Mouse (Mus musculus) MN1 (cell line): ENCODE results near the gene Csnk1g2.

ENCODE experiments used
- DNase-seq: peaks from one replicate; pipeline ENCODE4 v3.0.0-alpha.2; 2016; ENCODE audit warnings: low spot score

Csnk1g2 gene

DNA sequence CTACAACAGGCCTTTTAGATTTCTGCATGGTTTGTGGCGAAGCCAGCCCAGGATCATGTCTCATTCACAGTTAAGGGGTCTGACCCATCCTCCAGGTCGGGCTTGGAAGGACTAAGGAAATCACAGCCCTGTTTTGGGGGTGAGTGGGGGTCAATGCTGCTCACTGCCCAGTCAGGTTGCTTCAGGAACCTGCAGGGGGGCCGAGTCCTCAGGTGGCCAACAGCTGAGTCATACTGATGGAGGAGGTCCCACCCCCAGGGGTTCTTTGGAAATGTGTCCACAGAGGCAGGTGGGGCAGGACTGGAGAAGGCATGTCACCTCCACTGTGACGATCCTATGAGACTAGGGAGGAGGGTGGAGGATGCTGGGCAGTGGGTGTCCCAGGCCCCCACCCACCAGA, 42.8 kb downstream of the Csnk1g2 start:
- DNase-seq = no peak

GRCm38 (mm10) chr10:80665981-80666733, 43.5 kb downstream of the Csnk1g2 start:
- peak; percentile 46 for DNase-seq

DNA sequence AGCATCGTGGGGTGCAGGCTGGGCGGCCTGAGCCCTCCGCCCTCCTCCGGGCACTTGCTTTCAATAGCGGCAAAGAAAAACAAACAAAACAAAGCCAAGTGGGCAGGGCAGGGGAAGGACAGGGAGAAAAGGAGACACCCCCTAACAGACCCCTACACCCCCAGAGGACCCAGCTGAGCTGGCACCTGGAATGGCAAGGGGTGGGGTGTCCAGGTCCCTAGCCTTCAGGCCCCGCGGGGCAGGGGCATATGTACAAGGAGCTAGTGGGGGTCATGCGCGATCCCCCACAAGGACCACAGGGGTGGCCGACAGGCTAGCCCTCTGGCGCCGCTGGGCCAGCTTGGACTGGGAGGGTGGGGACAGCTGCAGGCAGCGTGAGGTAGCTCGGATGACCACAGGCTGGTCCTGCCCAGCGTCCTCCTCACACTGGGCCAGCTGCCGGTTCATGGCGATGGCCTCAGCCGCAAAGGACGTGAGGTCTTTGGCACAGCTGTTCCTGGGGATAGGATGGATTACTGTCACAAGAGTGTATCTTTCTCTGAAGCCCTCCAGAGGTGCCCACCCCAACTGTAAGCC, 44.3 kb downstream of the Csnk1g2 start:
- no peak for DNase-seq

- peak; percentile 89 for DNase-seq
These were observed 46.0 kb downstream of the Csnk1g2 start for GRCm38 (mm10) chr10:80668614-80669013.

DNA sequence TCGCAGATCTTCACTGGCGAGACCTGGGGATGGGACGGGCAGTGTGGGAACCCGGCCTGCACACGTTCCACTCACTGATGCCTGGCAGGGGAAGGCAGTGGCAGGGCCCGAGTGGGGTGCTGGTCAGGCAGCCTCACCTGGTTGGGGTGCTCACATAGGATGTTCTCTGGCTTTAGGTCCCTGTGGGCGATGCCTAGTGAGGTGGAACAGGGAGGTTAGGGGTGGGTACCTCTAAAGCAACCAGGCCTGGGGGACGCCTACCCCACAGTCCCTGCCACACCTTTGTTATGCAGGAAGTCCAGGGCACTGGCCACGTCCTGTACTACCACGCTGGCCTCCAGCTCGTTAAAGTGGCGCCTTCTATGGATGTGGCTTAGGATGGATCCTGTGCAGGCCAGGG, 46.4 kb downstream of the Csnk1g2 start:
- DNase-seq = no peak

- DNase-seq = peak; percentile 77
These were observed 47.3 kb downstream of the Csnk1g2 start for GRCm38 (mm10) chr10:80669737-80670485.

DNA sequence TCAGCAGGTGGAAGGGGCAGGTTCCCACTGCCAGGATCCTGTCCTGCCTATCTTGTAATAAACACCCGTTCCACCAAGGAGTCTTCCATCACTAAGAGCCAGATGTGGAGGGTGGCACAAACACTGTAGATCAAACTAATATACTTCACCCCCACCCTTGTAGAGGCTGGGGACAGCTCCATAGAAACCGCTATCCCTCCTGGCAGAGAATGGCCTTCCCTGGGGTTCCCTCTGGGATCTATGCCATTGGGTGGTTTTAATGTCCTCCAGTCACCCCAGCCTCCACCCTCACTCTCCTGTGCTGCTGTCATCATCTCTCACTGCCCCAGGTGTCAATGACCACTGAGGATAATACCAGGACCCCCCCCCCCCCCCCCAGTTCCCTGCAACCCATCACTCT, 47.9 kb downstream of the Csnk1g2 start:
- DNase-seq = no peak

GRCm38 (mm10) chr10:80671251-80671650, 48.6 kb downstream of the Csnk1g2 start:
- no peak for DNase-seq

- no peak for DNase-seq
These were observed 49.5 kb downstream of the Csnk1g2 start for GRCm38 (mm10) chr10:80671936-80672690.

- DNase-seq = no peak
These were observed 51.1 kb downstream of the Csnk1g2 start for GRCm38 (mm10) chr10:80673690-80674089.

DNA sequence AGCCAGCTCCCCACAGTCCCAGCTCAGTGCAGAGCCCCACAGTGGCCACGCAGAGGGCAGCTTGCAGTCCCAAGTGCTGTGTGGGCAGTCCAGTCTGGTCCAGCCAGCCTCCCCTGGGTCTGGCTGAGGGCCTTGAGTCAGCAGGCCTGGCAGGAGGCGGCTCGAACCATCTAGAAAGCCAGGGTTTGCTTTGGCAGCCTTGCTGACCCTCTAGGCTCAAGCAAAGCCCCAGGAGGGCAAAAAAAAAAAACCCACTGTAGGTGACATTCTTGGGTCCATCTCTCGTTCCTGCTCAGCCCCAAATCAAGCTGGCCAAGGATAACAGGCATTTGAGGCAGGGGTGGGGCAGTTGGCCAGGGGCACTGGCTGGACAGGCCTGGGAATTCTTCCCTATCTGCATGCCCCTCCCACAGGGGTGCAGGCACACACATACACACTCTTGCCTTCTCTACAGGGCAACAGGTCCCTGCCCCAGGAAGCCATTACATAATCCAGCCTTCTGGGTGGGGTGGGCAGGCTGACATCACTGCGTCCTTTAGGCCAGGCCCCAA, 51.6 kb downstream of the Csnk1g2 start:
- peak; percentile 77 for DNase-seq

GRCm38 (mm10) chr10:80674851-80675404, 52.3 kb downstream of the Csnk1g2 start:
- no peak for DNase-seq

DNA sequence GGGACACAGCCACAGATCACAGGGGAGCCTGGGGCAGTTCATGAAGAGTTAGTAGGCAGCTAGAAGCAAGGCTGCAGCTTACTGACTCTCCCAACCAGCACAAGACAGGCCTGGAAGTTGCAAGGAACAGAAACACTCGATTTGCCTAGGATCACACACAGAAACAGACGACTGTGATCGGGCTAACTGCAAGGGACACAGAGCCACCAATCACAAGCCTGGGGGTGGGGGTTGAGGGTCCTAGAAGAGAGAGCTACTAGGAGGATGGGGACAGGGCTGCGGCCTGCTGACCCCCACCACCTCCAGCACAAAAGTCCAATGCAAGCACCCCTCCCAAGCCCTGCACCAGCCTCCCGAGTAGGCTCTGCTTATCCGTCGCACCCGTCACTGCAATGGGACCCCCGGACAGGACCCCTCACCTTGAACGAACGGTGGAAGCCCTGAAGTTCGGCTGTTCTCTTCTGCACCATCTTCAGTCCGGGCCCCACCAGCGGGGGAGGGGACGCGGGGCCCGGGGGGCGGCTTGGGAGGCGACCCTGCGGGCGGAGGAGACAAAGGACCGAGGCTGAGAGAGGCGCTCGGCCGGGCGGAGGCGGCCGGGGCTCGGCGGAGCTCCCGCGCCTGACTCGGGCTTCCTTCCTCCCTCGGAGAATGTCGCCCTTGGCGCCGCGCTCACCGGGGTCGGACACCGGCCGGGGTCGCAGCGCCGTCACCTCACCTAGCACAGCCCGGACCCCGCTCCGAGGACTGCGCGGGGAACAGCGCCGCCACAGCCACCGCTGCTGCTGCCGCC, 53.0 kb downstream of the Csnk1g2 start:
- DNase-seq = peak; percentile 41

DNA sequence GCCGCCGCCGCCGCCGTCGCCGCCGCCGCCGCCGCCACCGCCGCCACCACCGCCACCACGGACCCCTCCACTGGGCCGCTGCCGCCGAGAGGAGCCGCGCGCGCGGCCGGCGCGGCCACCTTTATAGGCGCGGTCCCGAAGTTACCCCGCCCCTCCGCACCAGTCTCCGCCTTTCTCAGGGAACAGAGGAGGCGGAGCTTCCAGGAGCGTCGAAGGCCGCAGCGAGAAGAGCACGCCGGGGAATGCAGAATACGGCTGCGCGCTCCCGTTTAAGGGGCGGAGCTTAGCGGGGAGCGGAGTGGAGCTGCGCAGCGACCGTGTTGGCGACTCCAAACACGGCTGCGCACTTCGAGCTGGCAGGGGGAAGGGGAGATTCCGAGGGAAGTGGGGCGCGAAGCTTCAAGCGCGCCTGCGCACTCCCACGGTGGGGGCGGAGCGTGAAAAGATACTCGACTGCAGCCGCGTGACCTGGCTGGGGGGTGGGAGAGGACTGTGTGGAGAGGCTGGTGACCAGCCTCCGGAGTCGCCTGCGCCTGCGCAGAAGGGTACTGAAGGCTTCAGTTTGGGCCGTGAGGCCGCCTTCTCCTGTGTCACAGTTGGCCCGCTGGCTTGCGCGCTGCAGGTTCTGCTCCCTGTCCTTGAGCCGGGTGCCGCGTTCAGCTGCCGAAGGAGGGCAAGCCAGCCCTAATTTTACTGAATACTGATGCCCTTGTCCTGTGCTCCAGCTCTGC, 53.7 kb downstream of the Csnk1g2 start:
- peak; percentile 100 for DNase-seq

DNA sequence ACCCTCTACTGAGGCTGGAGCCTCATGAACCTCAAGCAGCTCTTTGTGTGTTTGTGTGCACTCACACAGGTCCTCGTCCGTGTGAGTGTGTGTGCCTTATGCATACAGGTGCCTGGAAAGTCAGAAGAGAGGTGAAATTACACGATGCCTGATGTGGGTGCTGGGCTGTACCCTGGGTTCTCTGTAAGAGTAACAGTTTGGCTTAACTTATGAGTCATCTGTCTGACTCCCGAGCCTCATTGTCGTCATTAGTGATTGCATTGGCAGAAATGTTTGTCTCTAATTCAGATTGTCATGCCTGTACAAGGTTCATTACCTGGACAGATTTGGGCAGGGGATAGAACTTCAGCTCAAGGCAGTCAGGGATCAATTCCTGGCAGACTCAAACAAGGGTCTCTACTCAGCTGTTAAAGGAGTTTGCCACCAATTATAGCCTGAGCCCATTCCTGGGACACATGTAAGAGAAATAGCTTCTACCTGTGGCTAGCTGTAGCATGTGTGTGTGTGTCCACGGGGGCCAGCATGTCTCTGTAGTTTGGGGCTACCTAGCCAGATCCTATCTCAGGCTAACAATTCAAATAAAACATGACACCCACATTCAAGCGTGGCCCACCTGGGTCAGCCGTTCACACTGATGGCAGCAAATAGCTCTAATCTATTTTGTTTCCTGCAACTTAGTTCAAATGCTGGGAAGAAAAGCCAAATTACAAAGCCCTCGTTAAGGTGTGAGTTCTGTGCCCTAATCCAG, 54.7 kb downstream of the Csnk1g2 start:
- peak; percentile 53 for DNase-seq

DNA sequence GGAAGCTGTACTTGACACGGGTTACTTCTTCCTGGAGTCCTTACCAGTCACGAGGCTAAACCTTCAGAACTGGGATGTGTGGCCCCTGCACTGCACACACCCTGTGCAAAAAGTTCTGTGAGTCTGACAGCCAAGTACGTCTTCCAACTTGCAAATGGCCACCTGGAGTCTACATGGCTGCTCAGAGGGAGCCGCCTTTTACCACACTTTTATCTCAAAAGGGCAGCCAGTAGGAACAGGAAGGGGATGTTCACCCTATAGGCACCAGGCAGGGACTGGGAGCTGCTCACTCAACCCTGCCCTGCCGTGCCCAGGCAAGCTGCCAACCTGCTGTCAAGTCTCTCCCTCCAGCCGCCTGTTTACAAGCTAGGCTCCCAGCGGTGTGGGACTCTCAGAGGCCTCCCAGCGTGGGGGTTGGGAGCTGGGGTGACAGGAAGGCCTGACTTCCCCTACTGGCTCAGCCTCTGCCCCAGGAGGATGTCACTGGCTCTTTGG, 55.4 kb downstream of the Csnk1g2 start, which contains the start of gene Mknk2:
Mknk2 (minus strand) TSS at position 171 of the 495 bp plus-strand sequence.
- DNase-seq = peak; percentile 94

DNA sequence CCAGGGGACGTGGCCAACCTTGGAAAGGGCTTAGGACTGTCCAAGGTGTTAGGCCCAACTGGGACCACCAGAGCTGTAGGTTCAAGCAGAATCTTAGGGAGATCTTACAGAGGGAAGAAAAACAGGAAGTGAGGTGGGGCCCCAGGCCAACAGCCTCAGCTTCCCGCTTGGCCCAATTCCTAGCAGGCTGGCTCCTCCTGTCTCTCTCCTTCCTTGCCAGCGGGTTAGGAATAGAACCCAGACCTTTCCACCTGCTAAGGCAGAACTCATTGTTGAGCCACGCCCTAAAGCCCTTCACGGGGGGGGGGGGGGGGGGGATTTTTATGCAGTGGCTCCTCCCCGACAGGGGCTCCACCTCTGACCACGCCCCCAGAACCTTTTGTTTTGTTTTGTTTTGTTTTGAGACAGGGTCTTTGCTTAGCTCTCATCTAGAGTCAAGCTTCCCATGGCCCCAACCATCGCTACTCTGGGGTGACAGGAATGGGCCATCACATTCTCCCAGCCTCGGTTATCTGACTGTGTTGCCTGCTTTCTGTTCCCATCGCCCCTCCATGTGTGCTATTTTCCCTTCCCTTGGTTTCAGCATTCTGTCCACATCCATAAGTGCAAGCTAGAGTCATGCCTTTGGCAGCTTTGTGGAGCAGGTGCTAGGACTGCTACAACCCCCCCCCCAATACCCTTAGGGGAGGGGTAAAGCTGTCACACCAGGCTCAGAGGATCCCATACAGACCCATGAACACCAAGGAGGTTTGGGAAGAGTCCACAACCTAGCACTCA, 56.2 kb downstream of the Csnk1g2 start:
- peak; percentile 67 for DNase-seq

DNA sequence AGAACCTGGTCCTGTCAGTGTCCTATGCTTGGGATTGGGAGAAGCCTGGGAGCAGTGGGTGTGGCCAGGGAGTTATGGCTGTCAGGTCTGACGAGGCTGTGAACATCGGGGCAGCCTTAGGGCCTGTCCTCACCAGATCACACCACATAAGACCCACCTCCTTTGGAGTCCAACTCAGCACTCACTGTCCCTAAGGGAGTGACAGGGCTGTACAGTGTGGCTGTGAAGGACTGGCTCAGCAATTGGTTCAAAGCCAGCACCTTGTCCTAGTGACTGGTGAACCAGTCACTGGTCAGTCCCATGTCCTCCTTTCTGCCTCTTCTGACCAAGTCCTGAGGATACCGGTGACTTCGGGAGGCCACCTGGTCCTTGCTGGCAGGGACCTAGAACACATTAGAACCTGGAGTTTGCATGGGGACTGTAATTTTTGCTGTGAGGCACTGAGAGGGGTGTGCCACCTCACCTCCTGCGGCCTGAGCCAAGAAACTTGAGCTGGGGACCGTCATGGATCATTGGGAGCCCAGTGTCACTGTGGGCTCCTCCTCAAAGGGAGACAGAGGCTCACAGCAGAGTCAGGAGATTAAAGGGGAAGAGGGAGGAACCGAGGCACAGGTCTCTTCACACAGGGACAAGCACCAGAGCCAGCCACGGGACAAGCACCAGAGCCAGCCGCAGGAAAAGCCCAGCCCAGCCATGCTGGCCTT, 57.1 kb downstream of the Csnk1g2 start:
- peak; percentile 72 for DNase-seq
